Mouse (Mus musculus) brain, embryonic 18.5 days (tissue): Measurements from ENCODE around the gene Ndc80.
A peak's percentile ranks its signal among the peaks of the same experiment; 100 is the strongest.
"Not testable (repeated sequence)": the region's sequence is repeated elsewhere in the genome, so short reads cannot be mapped to it uniquely, and the experiment has no call there.

Source experiments
- DNase-seq: peaks from one replicate; pipeline ENCODE4 v3.0.0-alpha.2; 2012; ENCODE audit warnings: low read depth, low spot score

Ndc80 gene

GRCm38 (mm10) chr17:71477481-71477880 is 49.2 kb downstream of the Ndc80 start:
- no peak for DNase-seq

- no peak for DNase-seq
These were observed 50.2 kb downstream of the Ndc80 start for GRCm38 (mm10) chr17:71476346-71477020.

- DNase-seq = peak; percentile 55
These were observed 51.0 kb downstream of the Ndc80 start for GRCm38 (mm10) chr17:71475705-71476089.

GRCm38 (mm10) chr17:71474762-71475704 is 51.6 kb downstream of the Ndc80 start, which contains the start of gene Smchd1:
Gene Smchd1 (minus strand): TSS chr17:71475343.
- peak; percentile 77 for DNase-seq

- no peak for DNase-seq
These were observed 52.5 kb downstream of the Ndc80 start for GRCm38 (mm10) chr17:71474128-71474527.

- DNase-seq = no peak
These were observed 55.4 kb downstream of the Ndc80 start for GRCm38 (mm10) chr17:71471261-71471660.

GRCm38 (mm10) chr17:71460312-71460711 is 66.3 kb downstream of the Ndc80 start:
- no peak for DNase-seq

- DNase-seq = no peak
These were observed 66.8 kb downstream of the Ndc80 start, which contains the start of gene Gm4707 for GRCm38 (mm10) chr17:71459818-71460217. Gene Gm4707 (minus strand): TSS chr17:71459918.

- not testable (repeated sequence) for DNase-seq
These were observed 69.3 kb downstream of the Ndc80 start for GRCm38 (mm10) chr17:71457361-71457760.
